In the genomic region with DNA sequence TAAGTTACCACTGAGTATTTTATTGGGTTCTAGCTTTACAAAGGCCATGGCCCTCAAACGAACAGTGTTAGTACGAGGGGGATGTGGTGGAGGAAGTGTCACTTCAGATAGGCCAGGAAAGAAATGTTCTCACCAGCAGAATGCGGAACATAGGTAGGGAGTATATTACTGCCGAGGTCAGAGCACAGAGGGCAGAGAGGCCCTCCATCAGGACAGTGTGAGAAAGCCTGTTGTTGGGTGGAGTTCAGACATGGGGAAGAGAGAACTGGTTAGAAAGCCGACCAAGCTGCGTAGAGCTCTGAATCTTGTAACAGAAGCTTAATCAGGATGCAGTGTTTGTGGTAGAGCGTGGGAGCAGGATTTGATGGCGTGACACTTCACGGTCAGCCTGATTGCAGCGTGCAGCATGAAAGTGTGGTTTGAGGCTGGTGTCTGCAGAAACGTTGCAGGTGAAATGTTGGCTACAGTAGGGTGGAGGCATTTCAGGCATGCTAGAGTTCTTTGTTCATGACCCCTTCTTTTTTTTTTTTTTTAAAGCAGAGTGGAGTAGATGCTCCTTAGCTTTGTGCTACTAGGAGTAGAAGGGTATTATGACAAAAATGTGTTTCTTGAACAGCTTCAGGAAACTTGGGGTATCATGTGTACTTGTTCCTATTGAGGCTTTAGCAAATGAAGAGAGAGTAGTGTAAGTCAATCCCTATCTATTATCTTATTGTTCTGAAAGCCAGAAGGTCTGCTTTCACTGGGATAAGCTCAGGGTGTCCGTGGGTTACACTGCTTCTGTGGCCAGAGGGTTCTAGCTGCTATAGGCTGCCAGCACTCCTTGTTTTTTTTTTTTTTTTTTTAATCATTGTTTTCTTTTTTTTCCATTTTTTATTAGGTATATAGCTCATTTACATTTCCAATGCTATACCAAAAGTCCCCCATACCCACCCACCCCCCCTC, we compare ENCODE assay signal across 10 mouse cellular contexts.
A peak's percentile ranks its signal among the peaks of the same experiment; 100 is the strongest.
DNase-seq lines count a peak whose midpoint lies in the region; ATAC-seq and TF ChIP-seq lines count a peak whose summit lies in the region.
"Had no signal": no experiment of that assay in that cellular context is flagged by ENCODE, and none has a peak within 500 bp of the region (broad histone marks: within the 10 kb centered on the region; RNA-seq: fewer than 3 reads in every experiment).

No protein-coding gene starts in this region.

- intact Hi-C loops in gastrocnemius, postnatal 14 days (cut with DNase I; ENCODE audit: low total_unique reads), result no loop called here

- H3K27ac ChIP-seq in embryonic facial prominence, embryonic 12.5 days, result peak overlapping the region; percentile 41; the same call in 1 of the 2 replicates
- 0 out of 2 replicates have a peak overlapping the region, but pooled peaks have one; percentile 52 for H3K27ac ChIP-seq in intestine, postnatal 0 days (ENCODE audit: low read depth, low read length)
- peak overlapping the region; percentile 42; the same call in 1 of the 2 replicates for H3K27ac ChIP-seq in olfactory bulb, adult 2 months (ENCODE audit: insufficient read depth, low read depth, low read length)
- H3K27ac ChIP-seq in heart, embryonic 11.5 days (ENCODE audit: low read depth, low read length), result no peak overlapping the region
- H3K27ac ChIP-seq: neural tube, embryonic 13.5 days had no signal

- WGBS in embryonic facial prominence, embryonic 12.5 days, result 63% methylated on average over 12 of the region's 12 CpGs
- WGBS in intestine, postnatal 0 days, result 53% methylated on average over 12 of the region's 12 CpGs
- WGBS in olfactory bulb, adult 2 months, result 52% methylated on average over 12 of the region's 12 CpGs
- WGBS in heart, embryonic 11.5 days (ENCODE audit: insufficient replicate concordance), result 39% methylated on average over 12 of the region's 12 CpGs

- no peak overlapping the region for H3K4me3 ChIP-seq in embryonic facial prominence, embryonic 12.5 days
- H3K4me3 ChIP-seq in intestine, postnatal 0 days (ENCODE audit: low read depth, low read length), result no peak overlapping the region
- H3K4me3 ChIP-seq in olfactory bulb, adult 2 months (ENCODE audit: insufficient read depth, low read depth, low read length), result no peak overlapping the region
- no peak overlapping the region for H3K4me3 ChIP-seq in heart, embryonic 11.5 days (ENCODE audit: low read depth, low read length)
- H3K4me3 ChIP-seq: neural tube, embryonic 13.5 days had no signal

- DNase-seq in lung, postnatal 25 days (ENCODE audit: low spot score), result peak; percentile 18
- DNase-seq in lung, postnatal 10 days, result no peak
- DNase-seq in heart, adult 11 months, result no peak
- no peak for DNase-seq in gastrocnemius, postnatal 14 days
- DNase-seq: spleen, adult 18-20 months had no signal

- H3K36me3 ChIP-seq in embryonic facial prominence, embryonic 12.5 days, result no peaks in the 10 kb centered on the region
- H3K36me3 ChIP-seq in intestine, postnatal 0 days (ENCODE audit: control insufficient read depth, insufficient read depth), result no peaks in the 10 kb centered on the region
- no peaks in the 10 kb centered on the region for H3K36me3 ChIP-seq in heart, embryonic 11.5 days (ENCODE audit: control insufficient read depth, insufficient read depth, low read length)
- H3K36me3 ChIP-seq: neural tube, embryonic 13.5 days had no signal

- H3K4me2 ChIP-seq in embryonic facial prominence, embryonic 12.5 days (replicated peaks), result no peak overlapping the region
- no peak overlapping the region for H3K4me2 ChIP-seq in intestine, postnatal 0 days (replicated peaks; ENCODE audit: low read depth)
- H3K4me2 ChIP-seq in heart, embryonic 11.5 days, result no peak overlapping the region
- H3K4me2 ChIP-seq: neural tube, embryonic 13.5 days had no signal

- no peak overlapping the region for H3K9ac ChIP-seq in embryonic facial prominence, embryonic 12.5 days
- H3K9ac ChIP-seq in intestine, postnatal 0 days (ENCODE audit: low read depth, low read length), result no peak overlapping the region
- H3K9ac ChIP-seq in heart, embryonic 11.5 days (ENCODE audit: low read depth, low read length), result no peak overlapping the region
- H3K9ac ChIP-seq: neural tube, embryonic 13.5 days had no signal

- TF ChIP-seq POLR2A in olfactory bulb, adult 2 months (IDR thresholded peaks at IDR 0.05; ENCODE audit: insufficient read depth, low read depth, low read length), result no peak

- H3K9me3 ChIP-seq in embryonic facial prominence, embryonic 12.5 days, result no peaks in the 10 kb centered on the region
- H3K9me3 ChIP-seq in intestine, postnatal 0 days (ENCODE audit: control insufficient read depth), result no peaks in the 10 kb centered on the region
- no peaks in the 10 kb centered on the region for H3K9me3 ChIP-seq in heart, embryonic 11.5 days (replicated peaks; ENCODE audit: control insufficient read depth, low read length)
- H3K9me3 ChIP-seq: neural tube, embryonic 13.5 days had no signal

- no peak for ATAC-seq in embryonic facial prominence, embryonic 12.5 days (ENCODE audit: insufficient number of reproducible peaks, insufficient read depth, low FRiP score, low TSS enrichment)
- peak; percentile 69 for ATAC-seq in intestine, postnatal 0 days
- ATAC-seq in heart, embryonic 11.5 days (replicated peaks; ENCODE audit: insufficient number of reproducible peaks, low FRiP score, low TSS enrichment), result no peak

- no peaks in the 10 kb centered on the region for H3K27me3 ChIP-seq in embryonic facial prominence, embryonic 12.5 days
- no peaks in the 10 kb centered on the region for H3K27me3 ChIP-seq in intestine, postnatal 0 days (replicated peaks; ENCODE audit: control insufficient read depth, insufficient read depth, low read length)
- no peaks in the 10 kb centered on the region for H3K27me3 ChIP-seq in heart, embryonic 11.5 days (ENCODE audit: control insufficient read depth, insufficient read depth, low read length)
- H3K27me3 ChIP-seq: neural tube, embryonic 13.5 days had no signal

- peaks cover 24% of the 10 kb centered on the region for H3K4me1 ChIP-seq in embryonic facial prominence, embryonic 12.5 days
- no peaks in the 10 kb centered on the region for H3K4me1 ChIP-seq in intestine, postnatal 0 days (replicated peaks; ENCODE audit: control insufficient read depth, insufficient read depth, low read length)
- H3K4me1 ChIP-seq in olfactory bulb, adult 2 months (ENCODE audit: control insufficient read depth, insufficient read depth, low read length), result peaks cover 17% of the 10 kb centered on the region
- peaks cover 17% of the 10 kb centered on the region for H3K4me1 ChIP-seq in heart, embryonic 11.5 days (ENCODE audit: control insufficient read depth, insufficient read depth, low read length)

- TF ChIP-seq CTCF in intestine, postnatal 0 days (IDR thresholded peaks at IDR 0.05; ENCODE audit: low read depth), result no peak
- TF ChIP-seq CTCF in olfactory bulb, adult 2 months (IDR thresholded peaks at IDR 0.05; ENCODE audit: insufficient read depth, low read depth, low read length), result no peak
